Mouse (Mus musculus) cerebellum, adult 18-20 months (tissue): ENCODE data around the gene Bphl.

Experiments used
- DNase-seq, 2 experiments: peaks; one replicate each; pipeline ENCODE4 v3.0.0; 2021

Gene Bphl

GRCm38 (mm10) chr13:34089358-34089757 is 52.0 kb downstream of the Bphl start:
- no peak for DNase-seq

DNA sequence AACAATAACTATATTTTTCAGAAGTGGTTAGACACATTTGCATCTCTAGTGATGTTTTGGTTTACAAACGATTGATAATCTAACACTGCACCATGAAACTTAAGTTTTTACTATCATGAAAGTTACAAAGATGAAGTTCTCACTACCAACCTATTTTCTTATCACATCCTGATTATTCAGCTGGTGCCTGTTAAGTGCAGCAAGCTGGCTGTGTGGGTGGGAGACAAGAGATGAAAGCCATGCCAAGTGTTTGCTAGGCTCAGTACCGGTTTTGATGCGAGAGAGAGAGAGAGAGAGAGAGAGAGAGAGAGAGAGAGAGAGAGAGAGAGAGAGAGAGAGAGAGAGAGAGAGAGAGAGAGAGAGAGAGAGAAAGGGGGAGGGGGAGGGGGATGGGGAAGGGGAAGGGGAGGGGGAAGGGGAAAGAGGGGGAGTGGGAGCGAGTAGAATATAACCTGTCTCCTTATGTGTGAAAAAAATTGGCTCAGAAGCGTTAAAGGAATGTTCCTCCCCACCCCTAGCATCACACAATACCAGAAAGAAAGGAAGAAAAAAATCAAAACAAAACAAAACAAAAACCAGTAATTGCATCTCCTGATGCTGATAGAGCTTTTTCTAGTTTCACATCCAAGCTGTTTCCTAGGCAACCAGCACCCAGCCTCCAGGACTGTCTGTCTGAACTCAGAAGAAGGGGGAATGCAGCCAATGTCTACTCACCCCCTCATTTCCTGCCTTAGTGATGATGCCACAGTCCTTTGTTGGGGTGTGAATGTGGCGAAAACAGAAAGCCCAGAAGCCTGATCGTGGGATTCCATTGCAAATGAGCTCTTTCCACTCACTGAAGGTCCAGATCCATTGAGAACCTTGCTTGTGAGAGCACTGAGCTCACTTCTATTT is 58.4 kb downstream of the Bphl start:
- peak in 1 of 2 experiments; percentile 15 for DNase-seq

DNA sequence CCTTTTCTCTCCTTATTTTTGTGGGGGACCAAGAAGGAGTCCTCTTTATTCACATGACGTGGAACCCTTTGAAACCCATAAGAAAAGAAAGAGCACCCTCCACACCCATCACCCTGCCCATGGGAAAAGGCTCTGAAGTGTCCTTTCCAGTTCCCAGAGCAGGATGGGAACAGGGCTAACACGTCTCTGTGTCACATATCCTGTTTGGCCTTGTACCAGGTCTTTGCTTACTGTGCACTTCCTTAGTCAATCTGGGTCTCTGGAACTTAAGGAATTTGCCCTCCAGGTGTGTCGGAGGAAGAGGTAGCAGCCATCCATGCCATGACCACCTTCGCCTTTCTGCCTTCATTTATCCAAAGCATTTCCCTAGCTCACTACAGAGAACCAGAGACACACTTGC is 59.1 kb downstream of the Bphl start:
- DNase-seq, result no peak

DNA sequence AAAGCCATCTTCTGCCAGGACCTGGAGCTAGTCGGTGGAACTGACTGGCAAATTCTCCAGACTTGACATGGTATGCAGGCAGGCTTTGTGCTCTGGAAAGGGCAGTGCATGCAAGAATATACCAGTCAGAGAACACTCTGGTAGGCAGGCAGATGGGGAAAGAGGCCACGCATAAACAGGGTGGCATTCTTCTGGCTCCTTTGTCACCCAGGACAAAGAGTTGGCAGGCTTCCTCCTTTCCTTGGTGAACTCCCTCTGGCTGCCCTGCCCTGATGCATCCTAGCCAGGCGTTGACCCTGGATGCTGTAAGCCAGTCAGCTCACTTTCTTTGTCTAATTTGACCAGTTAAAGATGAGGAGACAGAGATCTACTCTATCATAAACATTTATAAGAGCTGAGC is 59.7 kb downstream of the Bphl start:
- DNase-seq, result no peak

- DNase-seq, result no peak
These were observed 63.3 kb downstream of the Bphl start for GRCm38 (mm10) chr13:34100733-34101132.

DNA sequence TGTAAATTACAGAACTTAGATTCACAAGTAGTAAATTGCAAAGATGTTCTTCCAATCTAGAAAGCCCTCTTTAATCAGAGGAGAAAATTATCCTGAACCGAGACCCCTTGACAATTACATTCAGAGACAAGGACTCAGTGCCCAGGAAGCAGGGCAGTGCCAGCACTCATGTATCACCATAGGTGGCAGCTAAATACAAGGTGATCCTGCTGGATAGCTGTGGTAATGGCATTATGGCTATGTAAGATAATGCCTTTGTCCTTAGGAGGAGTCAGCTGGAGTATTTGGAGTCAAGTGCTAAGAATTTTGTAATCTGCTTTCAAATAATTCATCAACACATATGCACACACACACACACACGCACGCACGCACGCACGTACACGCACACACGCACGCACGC is 63.9 kb downstream of the Bphl start:
- no peak for DNase-seq

- no peak for DNase-seq
These were observed 64.5 kb downstream of the Bphl start for GRCm38 (mm10) chr13:34101908-34102307.

DNA sequence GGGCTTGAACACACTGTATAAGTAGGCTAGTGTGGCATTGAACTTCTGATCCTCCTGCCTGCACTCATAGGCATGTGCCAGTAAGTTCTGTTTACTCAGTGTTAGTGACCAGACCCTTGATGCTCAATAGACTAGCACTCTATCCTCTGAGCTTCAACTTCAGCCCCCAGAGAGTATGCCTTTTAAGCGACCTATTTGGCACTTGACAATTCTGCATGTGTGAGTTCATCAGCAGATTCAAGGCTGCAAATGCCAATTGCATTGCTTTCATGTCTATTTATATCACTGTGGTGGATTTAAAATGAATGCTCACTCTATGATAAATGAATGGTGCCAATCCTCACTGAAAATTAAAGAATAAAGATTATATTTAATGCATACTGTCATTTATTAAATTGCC is 68.0 kb downstream of the Bphl start:
- no peak for DNase-seq

DNA sequence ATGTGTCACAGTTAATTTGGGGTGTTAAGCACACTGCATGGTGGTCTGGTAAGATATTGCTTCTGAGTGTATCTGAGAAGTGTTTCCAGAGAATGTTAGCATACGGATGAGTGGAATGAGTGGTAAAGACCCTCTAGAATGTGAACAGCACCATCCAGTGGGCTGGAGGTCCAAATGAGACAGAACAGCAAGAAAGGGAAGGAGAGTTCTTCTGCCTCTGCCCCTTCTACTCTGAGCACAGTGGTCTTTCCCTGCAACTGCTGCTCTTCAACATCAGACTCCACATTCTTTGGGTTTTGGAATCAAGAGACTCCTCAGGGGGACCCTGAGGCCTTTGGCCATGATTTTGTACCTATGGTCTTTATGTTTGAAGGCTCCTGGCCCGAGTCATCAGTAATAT is 68.9 kb downstream of the Bphl start:
- no peak for DNase-seq

DNA sequence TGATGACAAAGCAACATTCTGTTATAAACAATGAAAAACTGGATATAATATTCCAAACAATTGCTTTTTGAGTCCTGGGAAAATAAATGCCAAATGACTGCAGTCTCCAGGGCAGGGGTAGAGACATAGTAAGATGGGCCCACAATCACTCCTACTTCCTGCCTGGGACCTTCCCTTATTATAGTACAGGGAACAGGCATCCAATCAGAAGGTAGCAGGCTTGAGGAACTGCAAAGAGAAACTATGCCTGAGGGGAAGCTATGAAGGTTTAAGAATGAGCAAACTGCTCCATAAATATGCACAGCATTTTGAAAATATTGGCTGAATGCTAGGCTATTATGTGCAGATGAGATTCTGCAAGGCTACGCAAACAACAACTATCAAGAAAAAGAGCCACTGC is 69.6 kb downstream of the Bphl start:
- DNase-seq, result no peak

DNA sequence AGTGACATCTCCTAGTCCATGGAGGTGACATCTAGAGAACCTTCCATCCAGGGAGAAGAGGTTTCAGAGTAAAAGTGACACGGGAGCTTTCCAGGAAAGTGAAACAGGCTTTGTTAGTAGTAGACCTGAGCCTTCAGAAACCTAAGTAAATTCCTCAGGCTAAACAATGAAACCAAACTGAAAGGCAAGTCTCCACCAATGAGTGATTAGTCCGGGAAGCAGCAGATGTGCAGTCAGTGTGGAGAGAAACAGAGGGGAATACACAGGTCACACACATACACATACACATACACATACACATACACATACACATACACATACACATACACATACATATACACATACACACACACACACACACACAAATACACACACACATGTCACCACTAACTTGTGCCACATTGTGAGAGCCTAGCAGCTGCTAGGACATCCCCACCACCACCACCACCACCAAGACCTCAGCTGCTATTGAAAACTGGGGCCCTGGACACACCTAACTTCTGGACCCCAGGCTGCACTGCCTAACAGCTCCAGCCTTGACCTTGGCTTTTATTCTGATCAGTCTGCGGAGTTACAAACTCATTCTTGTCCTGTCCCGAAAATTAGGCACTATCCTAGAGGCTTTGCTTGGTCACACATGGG is 71.8 kb downstream of the Bphl start:
- no peak for DNase-seq

DNA sequence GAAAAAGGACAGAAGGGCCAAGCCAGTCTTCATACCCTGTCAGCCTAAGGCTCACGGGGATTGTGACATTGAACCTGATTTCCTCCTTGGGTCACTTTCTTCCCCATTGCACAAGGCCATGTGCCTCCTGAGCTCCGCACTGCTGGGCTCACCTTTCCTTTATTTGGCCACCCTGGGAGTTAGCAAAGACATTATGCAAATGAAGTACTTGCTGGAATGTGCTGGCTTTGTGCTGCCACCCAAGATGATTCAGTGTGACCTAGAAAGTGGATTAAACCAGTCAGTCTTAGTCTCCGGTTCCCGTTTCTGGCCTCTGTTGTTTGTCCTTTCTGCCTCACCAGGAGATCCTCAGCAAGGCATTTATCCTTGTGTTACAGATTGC is 72.3 kb downstream of the Bphl start:
- no peak for DNase-seq

DNA sequence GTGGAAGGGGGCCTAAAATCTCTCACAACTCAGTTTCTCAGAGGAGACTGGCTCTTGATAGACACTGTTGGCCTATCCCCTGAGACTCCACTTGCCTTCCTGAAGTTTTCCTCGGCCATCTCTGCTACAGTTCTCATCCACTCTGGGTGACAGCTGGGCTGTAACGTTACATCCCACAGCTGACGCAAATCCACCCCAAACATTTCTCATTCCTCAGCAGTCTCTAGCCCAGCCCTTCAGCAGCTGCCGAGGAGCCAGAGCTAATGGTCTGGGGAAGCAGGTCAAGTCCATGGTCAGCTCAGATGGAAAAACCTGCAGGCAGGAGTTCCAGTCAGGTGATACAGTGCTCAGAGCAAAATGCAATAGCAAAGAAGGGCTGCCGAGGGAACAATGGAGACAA is 73.6 kb downstream of the Bphl start:
- no peak for DNase-seq

- DNase-seq, result no peak
These were observed 74.5 kb downstream of the Bphl start for GRCm38 (mm10) chr13:34111878-34112277.

DNA sequence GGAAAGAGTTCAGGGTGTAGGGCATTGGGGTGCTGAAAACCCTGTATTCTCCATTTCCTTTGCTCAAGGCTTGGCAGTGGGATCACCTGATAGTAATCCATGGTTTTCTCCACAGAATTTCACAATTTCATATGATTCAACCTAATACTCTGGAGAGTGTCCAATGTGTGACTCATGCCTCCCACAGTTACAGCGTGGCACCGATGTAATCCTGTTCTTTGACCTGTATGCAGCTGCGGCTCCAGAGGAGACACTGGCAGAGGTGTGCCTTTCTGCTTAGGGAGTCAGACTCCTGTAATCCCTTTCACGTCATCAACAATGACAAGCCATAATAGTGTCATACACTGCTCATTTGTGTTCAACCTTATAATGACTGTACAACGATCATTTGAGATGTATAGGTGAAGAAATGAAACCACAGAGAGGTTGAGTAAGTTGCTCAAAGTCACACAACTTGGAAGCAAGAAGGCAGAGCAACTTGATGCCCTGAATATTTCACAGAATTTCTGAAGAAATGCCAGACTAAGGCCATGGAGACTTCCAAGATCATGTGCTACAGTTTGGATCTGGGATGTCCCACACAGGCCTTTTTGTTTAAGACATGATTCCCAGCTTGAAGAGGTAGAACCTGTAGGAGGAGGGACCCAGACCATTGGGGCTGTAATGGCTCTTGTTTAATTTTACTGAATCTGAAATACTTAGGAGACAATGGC is 75.1 kb downstream of the Bphl start:
- DNase-seq, result no peak

GRCm38 (mm10) chr13:34113086-34113485 is 75.7 kb downstream of the Bphl start:
- no peak for DNase-seq

DNA sequence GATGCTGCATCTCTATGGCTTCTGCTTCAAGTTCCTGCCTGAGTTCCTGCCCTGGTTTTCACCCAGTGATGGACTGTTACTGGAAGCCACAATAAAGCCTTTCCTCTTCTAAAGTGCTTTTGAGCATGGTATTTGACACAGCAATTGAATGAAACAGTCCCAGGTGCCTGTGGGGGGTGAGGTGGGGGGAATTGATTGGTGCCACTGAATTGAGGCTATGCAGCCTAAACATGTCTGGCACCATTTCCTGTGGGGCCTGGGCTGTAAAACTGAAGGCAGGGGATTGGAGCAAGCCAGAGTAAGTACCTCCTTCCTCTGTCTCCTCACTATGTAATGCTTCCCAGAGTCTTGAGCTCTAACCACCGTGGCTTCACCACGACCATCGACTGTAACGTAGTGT is 77.3 kb downstream of the Bphl start:
- no peak for DNase-seq

GRCm38 (mm10) chr13:34116508-34116907 is 79.1 kb downstream of the Bphl start:
- DNase-seq, result no peak

- no peak for DNase-seq
These were observed 81.4 kb downstream of the Bphl start for GRCm38 (mm10) chr13:34118816-34119215.

- DNase-seq, result no peak
These were observed 82.0 kb downstream of the Bphl start for GRCm38 (mm10) chr13:34119406-34119805.

- DNase-seq, result no peak
These were observed 83.1 kb downstream of the Bphl start for GRCm38 (mm10) chr13:34120536-34120935.
